Mouse (Mus musculus) gastrocnemius, postnatal 25 days (tissue): ENCODE measurements around the gene Hist1h4f. TPM values are rescaled to one million over a fixed set of nuclear protein-coding genes. Genes with fewer than 3 reads are reported as not detected.

ENCODE experiments used
- DNase-seq: peaks from one replicate; pipeline ENCODE4 v3.0.0; 2022
- microRNA-seq, 2 experiments: library from miRNA; unstranded; fragments of <30 nt; microRNA quantifications; one replicate each; pipeline ENCODE4 v1.2.0; 2021; ENCODE audit warnings: borderline replicate concordance in 2 of 2
- total RNA-seq, 2 experiments: library from RNA; stranded (reverse); gene quantifications; 1 replicate in 1 of 2; 2 replicates in 1 of 2; pipeline ENCODE4 v1.2.3; 2021

Gene Hist1h4f
- total RNA-seq, 2 experiments from 2014 or later: 15.2 to 26.3 TPM

GRCm38 (mm10) chr13:23510127-23510526 is 41.3 kb downstream of the Hist1h4f start:
- no peak for DNase-seq

DNA sequence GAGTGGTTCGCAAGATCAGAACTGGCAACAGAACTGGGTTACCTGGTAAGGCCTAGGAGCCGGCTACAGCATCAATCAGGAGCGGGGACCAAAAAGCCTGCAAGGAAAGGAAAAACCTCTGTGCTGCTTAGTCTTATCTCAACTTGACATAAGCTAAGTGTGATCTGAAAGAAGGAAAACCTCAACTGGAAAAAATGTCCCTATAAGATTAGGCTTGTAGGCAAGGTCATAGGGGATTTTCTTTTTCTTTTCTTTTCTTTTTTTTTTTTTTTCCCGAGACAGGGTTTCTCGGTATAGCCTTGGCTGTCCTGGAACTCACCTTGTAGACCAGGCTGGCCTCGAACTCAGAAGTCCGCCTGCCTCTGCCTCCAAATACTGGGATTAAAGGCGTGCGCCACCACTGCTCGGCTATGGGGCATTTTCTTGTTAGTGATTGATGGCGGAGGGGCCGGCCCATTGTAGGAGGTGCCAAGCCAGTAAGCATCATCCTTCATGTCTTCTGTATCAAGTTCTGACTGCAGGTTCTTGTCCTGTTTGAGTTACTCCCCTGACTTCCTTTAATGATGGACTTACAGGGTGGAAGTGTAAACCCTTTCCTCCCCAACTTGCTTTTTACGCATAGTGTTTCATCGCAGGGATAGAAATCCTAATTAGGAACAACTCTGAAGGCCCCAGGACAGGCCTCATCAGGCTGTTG is 44.5 kb downstream of the Hist1h4f start:
- DNase-seq: no peak

GRCm38 (mm10) chr13:23506351-23506750 is 45.1 kb downstream of the Hist1h4f start:
- DNase-seq: no peak

GRCm38 (mm10) chr13:23505662-23506345 is 45.6 kb downstream of the Hist1h4f start:
- DNase-seq: no peak

- DNase-seq: no peak
These were observed 47.7 kb downstream of the Hist1h4f start for GRCm38 (mm10) chr13:23503797-23504196.

DNA sequence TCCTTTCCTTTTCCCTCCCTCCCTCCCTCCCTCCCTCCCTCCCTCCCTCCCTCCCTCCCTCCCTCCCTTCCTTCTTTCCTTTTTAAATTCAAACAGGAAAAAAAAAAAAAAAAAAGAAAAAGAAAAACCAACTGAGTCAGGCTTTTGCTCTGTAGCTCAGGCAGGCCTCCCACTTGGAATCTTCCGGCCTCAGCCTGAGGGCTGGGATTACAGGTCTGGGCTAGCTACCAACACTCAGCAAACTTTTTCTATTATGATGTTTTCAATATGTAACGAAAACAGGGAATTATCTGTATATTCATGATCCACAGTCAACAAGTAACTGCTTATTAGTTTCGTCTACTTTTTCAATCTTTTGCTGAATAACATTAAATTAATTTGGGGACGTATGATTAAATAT is 48.5 kb downstream of the Hist1h4f start:
- DNase-seq: no peak

GRCm38 (mm10) chr13:23502031-23502567 is 49.3 kb downstream of the Hist1h4f start:
- no peak for DNase-seq

GRCm38 (mm10) chr13:23501511-23501910 is 49.9 kb downstream of the Hist1h4f start:
- DNase-seq: no peak

Small RNAs within 50 kb of the gene (microRNA-seq; reads per million reads assigned to microRNA genes)
- gene Gm44297: 0 reads per million in 2 experiments
- gene Gm44359: 0 reads per million in 2 experiments
- 0 reads per million in 2 experiments for gene Gm44394
- gene n-TStga1: 0 reads per million in 2 experiments

Other genes starting within 250 kb of the Hist1h4f start
- gene Zfp322a, start 182.4 kb downstream of the Hist1h4f start, total RNA-seq: 10 to 100 TPM in 1 of 2 experiments, 1 to 10 TPM in 1; 8.8 to 10.3 TPM
- gene Abt1, start 127.8 kb downstream of the Hist1h4f start, total RNA-seq: 1 to 10 TPM; 2.9 to 3.7 TPM
- gene Btn1a1, start 85.7 kb downstream of the Hist1h4f start, total RNA-seq: not detected
- gene Btn2a2, start 62.8 kb downstream of the Hist1h4f start, total RNA-seq: not detected
- gene Hist1h4h, start 20.6 kb downstream of the Hist1h4f start, total RNA-seq: 100 to 1,000 TPM; 156 to 160 TPM
- 10 to 100 TPM in 1 of 2 experiments, 1 to 10 TPM in 1; 9.5 to 14.9 TPM for gene Hist1h2af, start 17.7 kb downstream of the Hist1h4f start, total RNA-seq
- 1 to 10 TPM; 2.0 to 3.9 TPM for gene Hist1h3g, start 16.2 kb downstream of the Hist1h4f start, total RNA-seq
- gene Hist1h2bh, start 8.3 kb downstream of the Hist1h4f start, total RNA-seq: 1 to 10 TPM in 1 of 2 experiments, under 1 TPM in 1; 0.90 to 1.7 TPM
- 1 to 10 TPM; 5.0 to 6.6 TPM for gene Hist1h3f, start 7.6 kb downstream of the Hist1h4f start, total RNA-seq
- gene Hist1h1d, start 1.6 kb upstream of the Hist1h4f start, total RNA-seq: 1 to 10 TPM; 1.2 to 2.3 TPM
- gene Hist1h3e, start 10.7 kb upstream of the Hist1h4f start, total RNA-seq: 10 to 100 TPM; 11.7 to 13.0 TPM
- gene Hist1h2ae, start 19.6 kb upstream of the Hist1h4f start, total RNA-seq: 1 to 10 TPM in 1 of 2 experiments, under 1 TPM in 1; 0.54 to 2.5 TPM
- gene Hist1h2bg, start 19.7 kb upstream of the Hist1h4f start, total RNA-seq: 10 to 100 TPM; 24.4 to 24.5 TPM
- gene Hist1h2bf, start 22.5 kb upstream of the Hist1h4f start, total RNA-seq: 10 to 100 TPM; 10.4 TPM
- 1 to 10 TPM; 1.5 to 5.5 TPM for gene Hist1h2ad, start 22.7 kb upstream of the Hist1h4f start, total RNA-seq
- 1 to 10 TPM; 3.4 to 3.8 TPM for gene Hist1h3d, start 24.1 kb upstream of the Hist1h4f start, total RNA-seq
- 10 to 100 TPM; 35.7 to 38.0 TPM for gene Hist1h4d, start 29.9 kb upstream of the Hist1h4f start, total RNA-seq
- gene Hist1h2be, start 69.5 kb upstream of the Hist1h4f start, total RNA-seq: 10 to 100 TPM; 18.0 to 18.2 TPM
- 10 to 100 TPM; 40.0 to 45.3 TPM for gene Hist1h1e, start 70.9 kb upstream of the Hist1h4f start, total RNA-seq
- gene Hist1h2ac, start 132.3 kb upstream of the Hist1h4f start, total RNA-seq: 1 to 10 TPM in 1 of 2 experiments, under 1 TPM in 1; 0.84 to 2.0 TPM
- gene Hist1h2bc, start 132.6 kb upstream of the Hist1h4f start, total RNA-seq: 10 to 100 TPM; 67.0 to 81.6 TPM
- gene Hist1h1t, start 144.2 kb upstream of the Hist1h4f start, total RNA-seq: not detected
- 10 to 100 TPM; 53.1 to 63.8 TPM for gene Hist1h4c, start 146.8 kb upstream of the Hist1h4f start, total RNA-seq
- gene Hfe, start 159.2 kb upstream of the Hist1h4f start, total RNA-seq: 10 to 100 TPM; 14.7 to 24.7 TPM
- 100 to 1,000 TPM; 156 to 159 TPM for gene Hist1h1c, start 187.2 kb upstream of the Hist1h4f start, total RNA-seq
- gene Hist1h3c, start 194.0 kb upstream of the Hist1h4f start, total RNA-seq: 1 to 10 TPM; 5.0 to 7.1 TPM
- gene Hist1h2bb, start 195.1 kb upstream of the Hist1h4f start, total RNA-seq: 10 to 100 TPM in 1 of 2 experiments, 1 to 10 TPM in 1; 5.9 to 10.7 TPM
- 10 to 100 TPM in 1 of 2 experiments, 1 to 10 TPM in 1; 9.5 to 11.0 TPM for gene Hist1h2ab, start 199.5 kb upstream of the Hist1h4f start, total RNA-seq
- 10 to 100 TPM in 1 of 2 experiments, 1 to 10 TPM in 1; 9.6 to 17.3 TPM for gene Hist1h3b, start 200.6 kb upstream of the Hist1h4f start, total RNA-seq
- 10 to 100 TPM in 1 of 2 experiments, 1 to 10 TPM in 1; 8.6 to 18.2 TPM for gene Hist1h4b, start 205.4 kb upstream of the Hist1h4f start, total RNA-seq
- gene Hist1h4a, start 209.6 kb upstream of the Hist1h4f start, total RNA-seq: 10 to 100 TPM in 1 of 2 experiments, 1 to 10 TPM in 1; 8.0 to 13.6 TPM
- gene Hist1h3a, start 210.7 kb upstream of the Hist1h4f start, total RNA-seq: 10 to 100 TPM; 10.2 to 14.0 TPM
- gene Hist1h1a, start 212.0 kb upstream of the Hist1h4f start, total RNA-seq: 1 to 10 TPM; 5.3 to 7.9 TPM
- gene Trim38, start 218.3 kb upstream of the Hist1h4f start, total RNA-seq: not detected